Mouse (Mus musculus) cerebral cortex, adult 2 months (tissue): ENCODE results near the gene Pms1.

ENCODE experiments used
- WGBS: fragments of 180-500 bp; shearing (Covaris S2); methylation state at CpG from one replicate; pipeline ENCODE4 v1.1.7; 2018; 5-methylcytosine and 5-hydroxymethylcytosine counted together

The Pms1 gene

DNA sequence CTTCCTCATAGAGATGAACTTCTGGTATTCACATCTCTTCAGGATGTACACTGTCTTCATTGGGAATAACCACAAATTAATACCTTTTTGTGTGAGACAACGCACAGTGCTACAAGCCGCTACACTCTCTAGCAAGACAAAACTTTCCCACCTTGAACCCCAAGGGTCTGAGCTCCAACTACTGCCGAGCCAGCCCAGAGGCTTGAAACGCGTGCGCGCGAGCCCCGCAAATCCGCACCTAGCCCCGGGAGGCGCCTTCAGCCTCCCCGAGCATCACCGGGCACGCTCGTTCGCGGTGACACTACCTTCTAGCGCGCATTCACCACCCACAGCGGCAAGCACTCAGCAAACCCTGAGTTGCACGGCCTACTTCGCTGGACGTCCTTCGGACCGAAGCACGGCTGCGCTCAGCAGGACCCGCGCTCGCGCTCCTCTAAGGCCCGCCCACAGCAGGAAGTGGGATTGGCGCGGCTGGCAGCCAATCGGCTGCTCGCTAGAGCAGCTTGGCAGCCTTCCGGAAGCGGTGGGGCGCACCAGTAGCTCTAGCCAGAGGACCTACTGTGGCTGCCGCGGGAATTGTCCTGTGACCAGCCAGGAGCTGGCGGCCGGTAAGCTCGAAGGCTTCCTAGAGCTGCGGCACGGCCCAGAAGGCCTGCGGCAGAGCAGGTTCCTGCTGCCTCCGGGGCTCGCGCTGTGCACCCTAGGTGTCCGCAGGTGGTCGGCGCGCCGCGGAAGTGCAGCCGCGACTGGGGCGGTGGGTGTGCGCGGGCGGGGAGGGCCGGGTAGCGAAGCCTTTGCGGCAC is at the start of gene Pms1, which contains the start of the genes Ormdl1 and Gm28778:
Gene Pms1, minus strand, starts transcription at position 438 of the 803 bp plus-strand sequence.
Gene Ormdl1, plus strand, starts transcription at position 515 of the 803 bp plus-strand sequence.
Gene Gm28778, plus strand, starts transcription at position 531 of the 803 bp plus-strand sequence.
- whole genome bisulfite sequencing = under 1% methylated on average over 66 of the region's 66 CpGs

GRCm38 (mm10) chr1:53341071-53341470 is 44.3 kb upstream of the Pms1 start:
- WGBS = 96% methylated on average over 2 of the region's 2 CpGs

DNA sequence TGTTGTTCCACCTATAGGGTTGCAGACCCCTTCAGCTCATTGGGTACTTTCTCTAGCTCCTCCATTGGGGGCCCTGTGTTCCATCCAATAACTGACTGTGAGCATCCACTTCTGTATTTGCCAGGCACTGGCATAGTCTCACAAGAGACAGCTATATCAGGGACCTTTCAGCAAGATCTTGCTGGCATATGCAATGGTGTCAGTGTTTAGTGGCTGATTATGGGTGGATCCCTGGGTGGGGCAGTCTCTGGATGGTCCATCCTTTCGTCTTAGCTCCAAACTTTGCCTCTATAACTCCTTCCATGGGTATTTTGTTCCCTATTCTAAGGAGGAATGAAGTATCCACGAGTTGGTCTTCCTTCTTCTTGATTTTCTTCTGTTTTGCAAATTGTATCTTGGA is 40.6 kb upstream of the Pms1 start:
- 71% methylated on average over 2 of the region's 2 CpGs for WGBS

- WGBS = 79% methylated on average over 5 of the region's 5 CpGs
These were observed 36.7 kb upstream of the Pms1 start for GRCm38 (mm10) chr1:53333527-53333926.

DNA sequence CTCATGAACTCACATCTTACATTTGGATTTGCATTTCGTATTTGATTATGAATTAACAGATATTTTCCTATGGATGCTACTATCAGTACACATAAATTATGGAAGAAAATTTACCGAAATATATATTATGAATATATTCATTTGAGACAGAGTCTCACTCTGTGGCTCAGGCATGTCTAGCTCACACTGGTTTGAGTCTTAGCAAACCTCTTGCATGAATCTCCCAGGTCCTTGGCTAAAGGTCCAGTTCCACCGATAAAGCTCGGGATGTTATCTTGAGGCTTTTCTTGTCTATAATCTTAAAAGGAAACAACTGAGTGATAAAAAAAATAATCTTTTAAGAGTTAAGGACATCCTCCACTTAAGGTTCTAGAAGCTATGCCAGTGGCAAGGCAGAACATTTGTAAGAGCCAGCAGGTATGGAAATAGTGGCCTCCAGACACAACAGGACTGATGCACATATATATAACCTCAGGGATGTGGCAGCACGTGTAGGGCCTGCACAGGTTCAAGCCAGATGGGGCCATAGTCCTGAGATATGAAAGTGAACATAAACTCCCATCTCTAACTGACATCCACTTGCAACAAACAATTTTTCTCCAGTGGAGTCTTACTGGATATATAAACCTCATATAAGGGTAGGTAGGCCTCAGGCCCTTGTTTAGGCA is 28.1 kb upstream of the Pms1 start:
- WGBS = 91% methylated on average over 5 of the region's 5 CpGs

- WGBS = 89% methylated on average over 1 of the region's 1 CpGs
These were observed 27.5 kb upstream of the Pms1 start for GRCm38 (mm10) chr1:53324277-53324676.

DNA sequence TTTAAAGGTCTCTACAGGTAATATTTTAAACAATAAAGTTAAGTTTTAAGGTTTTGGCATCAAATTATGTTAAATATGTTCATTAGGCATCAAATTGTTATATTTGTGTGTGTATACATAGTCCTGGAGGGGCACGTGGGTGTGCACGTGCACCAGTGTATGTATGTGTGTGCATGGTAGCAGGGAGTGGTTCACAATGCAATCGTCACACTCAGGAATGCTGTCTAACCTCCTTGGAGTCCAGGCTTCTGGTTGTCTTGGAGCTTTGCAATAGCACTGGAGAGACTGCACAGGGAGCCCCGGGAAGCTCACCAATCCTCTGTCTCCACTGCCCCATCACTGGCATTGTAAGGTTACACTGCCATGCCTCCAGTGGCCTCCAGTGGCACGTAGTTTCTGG is 26.4 kb upstream of the Pms1 start:
- 98% methylated on average over 5 of the region's 5 CpGs for WGBS

DNA sequence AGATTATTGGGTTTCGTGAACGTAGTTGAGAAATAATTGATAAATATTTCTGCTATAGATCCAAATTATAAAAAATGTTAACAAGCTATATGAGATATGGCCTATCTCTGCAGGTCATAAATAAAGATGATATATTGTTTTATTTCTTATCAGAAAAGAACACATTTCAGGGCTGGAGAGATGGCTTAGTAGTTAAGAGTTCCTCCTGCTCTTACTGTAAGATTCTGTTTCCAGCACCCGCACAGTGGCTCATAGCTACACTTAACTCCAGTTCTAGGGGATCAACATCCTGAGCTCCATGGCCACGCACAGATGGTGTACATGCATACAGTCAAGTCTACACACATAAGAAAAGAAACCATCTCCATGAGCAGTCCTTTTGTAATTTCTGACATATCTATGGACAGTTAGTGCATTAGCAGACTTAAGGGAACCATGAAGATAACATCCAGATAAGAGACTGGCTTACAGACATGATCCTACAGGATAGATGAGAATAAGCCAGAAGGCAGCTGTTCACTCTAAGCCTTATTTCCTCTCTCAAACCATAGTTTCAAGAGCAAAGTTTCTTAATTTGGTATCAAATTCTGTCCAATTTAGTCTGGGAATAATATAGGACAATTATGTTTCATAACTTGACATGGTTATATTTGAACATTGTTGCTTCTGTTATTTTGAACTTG is 25.0 kb upstream of the Pms1 start:
- WGBS = 94% methylated on average over 4 of the region's 4 CpGs

DNA sequence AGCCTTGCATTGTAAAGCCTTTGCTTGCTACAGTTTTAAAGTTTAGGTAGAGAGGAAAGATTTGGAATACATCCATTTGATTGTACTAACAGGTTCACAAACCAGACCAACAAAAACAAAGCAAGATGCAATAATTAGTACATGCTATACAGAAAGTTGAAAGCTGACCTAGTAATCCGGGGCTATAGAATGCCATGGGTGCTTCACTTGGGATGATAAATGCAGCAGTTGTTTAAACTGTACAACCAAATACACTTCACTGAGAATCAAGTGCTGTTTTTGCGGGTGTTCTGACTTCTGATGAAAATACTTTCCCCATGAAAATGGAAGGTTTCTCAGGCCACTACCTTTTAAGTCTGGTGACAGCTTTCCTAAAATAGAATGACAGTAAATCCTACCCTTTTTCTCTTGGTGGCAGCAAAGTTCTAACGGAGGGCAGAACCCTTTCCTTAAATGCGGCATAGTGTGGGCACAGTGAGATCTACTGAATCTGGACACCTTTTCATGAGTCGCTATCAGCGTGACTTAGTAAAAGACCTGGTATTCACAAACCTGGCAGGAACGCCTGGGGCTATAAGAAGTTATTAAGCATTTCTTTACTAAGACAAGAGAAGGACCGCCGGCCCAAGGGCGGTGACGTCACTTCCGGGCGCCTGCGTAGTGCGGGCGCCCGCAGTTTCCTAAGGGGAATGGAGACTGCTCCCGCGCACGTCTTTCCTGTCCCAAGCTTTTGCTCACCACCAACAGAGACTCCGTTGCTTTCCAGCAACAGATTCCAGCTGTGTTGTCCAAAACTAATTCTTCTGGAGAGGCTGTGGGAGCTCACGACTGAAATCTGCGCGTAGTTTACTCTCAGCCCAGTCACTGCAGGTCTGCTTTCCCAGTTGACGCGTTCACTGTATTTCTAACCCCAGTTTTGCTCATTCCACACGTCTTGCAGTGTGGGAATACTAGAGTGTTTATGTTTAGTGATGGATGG is 16.5 kb upstream of the Pms1 start, which contains the start of gene Osgepl1:
Gene Osgepl1, plus strand, starts transcription at position 636 of the 979 bp plus-strand sequence.
- 2% methylated on average over 27 of the region's 27 CpGs for WGBS

DNA sequence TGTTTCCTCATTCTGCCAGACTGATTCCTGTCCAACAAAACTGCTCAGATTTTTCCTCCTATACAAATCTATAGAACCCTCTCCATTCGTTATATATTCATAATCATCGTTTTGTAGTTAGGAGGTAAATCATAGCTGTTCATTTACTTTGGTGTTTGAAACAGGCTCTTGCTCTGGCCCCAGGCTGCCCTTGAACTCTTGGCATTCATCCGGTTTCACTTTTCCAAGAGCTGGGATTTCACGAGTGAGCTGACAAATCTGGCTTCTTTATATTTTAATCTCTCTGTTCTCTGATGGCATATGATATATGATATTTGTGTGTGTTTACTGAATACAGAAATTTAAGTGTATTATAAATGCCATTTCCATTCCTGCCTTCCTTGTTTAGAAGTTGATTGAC is 3.7 kb upstream of the Pms1 start:
- WGBS = 87% methylated on average over 4 of the region's 4 CpGs

DNA sequence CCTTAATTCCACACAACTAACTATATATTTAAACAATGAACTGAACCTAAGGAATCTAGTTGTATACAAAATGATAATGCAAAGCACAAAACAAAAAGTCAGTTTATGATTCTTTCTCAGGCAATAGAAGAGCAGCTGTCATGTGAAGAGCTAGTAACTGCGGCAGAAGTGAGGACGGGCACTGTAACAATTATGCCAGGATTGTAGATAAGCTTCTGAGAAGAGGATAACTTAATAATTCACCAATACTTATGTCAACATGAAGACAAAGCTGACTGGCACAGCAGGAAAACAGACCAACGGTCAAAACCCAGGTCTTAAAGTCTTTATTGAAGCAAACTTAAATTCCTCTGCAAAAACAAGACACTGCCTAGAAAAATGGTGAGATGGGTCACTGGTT is 5.6 kb downstream of the Pms1 start:
- 80% methylated on average over 3 of the region's 3 CpGs for WGBS

- WGBS = 88% methylated on average over 3 of the region's 3 CpGs
These were observed 26.9 kb downstream of the Pms1 start for GRCm38 (mm10) chr1:53269901-53270300.

GRCm38 (mm10) chr1:53226063-53226462 is 70.8 kb downstream of the Pms1 start:
- WGBS = 48% methylated on average over 1 of the region's 1 CpGs

GRCm38 (mm10) chr1:53225616-53226015 is 71.2 kb downstream of the Pms1 start:
- 72% methylated on average over 3 of the region's 3 CpGs for WGBS

GRCm38 (mm10) chr1:53224775-53225174 is 72.0 kb downstream of the Pms1 start:
- 61% methylated on average over 1 of the region's 1 CpGs for WGBS

DNA sequence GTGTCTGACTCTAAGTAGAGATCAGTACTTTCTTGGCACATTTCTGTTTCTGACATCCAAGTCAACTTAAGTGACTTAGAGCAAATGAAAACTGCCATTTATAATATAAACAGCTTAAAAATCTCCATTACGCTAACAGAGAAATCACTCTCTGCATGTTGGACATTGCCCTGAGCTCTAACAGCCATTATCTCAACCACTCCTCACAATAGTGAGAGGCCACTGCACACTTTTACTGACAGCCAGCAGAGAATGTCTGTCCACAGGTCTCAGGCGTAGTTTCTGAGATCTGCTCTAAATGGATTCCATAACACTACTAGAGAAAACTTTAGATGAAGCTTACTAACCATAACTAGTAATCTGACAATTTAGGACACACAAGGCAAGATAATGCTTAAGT is 92.9 kb downstream of the Pms1 start:
- 99% methylated on average over 2 of the region's 2 CpGs for WGBS

DNA sequence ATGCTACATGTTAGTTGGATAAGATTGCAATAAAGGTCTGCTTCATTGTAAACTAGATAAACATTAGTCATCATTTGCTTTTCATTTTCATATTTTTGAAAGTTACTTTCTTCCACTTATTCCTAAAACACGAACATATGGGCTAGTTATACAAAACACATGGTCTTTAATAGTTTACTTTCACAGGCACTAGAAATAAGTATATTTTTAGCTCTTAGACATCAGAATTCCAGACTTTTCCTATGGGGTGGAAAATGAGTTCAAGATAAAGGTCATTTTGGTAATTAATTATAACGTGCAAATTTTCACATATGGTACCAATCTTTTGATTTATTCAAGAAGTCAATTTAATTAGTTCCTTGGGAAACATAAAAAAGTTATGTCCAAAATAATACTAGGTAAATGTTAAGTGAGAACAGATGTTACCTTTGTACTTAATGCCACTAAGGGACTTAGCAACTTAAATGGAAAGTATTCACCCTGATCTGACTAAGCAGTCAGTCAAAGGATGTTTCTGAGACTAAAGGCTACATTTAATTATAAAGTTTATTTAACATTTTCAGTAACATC is 95.1 kb downstream of the Pms1 start:
- 67% methylated on average over 2 of the region's 2 CpGs for WGBS

DNA sequence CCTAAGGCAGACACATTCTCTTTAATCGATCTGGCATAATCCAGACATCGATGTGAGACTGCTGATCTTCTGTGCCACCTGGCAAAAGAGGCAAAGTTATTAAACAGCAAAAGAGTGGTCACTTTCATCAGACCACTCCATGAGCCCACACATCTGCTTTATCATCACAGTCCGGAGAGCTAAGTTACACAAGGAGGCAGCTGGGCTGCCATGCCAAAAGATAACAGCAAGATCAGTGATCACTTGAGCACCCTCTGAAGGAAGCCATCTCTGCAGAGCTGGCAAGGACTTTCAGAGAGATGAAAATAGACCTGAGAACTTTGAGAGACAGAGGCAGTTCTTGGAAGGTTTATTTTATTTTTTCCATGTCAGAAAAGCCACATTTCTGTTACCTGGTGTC is 102.3 kb downstream of the Pms1 start:
- 68% methylated on average over 3 of the region's 3 CpGs for WGBS

DNA sequence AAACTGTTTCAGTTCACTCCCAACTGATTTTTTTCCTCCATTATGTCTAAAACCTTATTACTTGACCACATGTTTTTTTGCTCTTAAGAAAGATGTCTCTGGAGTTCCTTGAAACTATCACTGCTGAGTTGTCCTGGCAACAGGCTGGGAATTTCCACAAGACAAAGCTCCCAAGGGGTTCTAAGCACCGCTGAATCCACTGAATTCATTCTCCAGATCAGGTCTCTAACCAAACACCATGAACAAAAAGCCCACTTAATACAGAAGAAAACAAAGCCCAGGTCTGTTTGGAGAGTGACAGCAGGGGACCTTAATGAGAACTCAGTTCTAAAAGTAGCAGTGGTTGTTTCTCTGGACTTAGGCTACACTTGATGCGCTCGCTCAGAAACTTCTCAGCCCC is 105.6 kb downstream of the Pms1 start:
- WGBS = 86% methylated on average over 3 of the region's 3 CpGs

DNA sequence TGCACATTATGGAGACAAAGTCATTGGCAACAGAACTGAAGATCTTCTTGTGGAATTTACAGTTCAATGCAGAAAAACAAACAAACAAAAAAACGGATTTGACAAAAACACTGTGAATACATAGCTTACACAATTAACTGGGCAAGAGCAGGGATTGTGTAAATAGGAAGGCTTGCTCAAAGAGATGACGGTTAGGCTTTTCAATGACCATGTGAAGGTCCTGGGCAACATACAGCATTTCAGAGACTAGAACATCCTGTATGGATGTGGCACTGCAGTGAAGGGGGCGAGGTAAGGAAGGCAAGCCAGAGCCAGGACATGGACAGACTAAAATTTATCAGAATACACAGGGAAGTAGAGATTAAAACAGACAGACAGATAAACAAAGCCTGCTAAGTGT is 107.2 kb downstream of the Pms1 start:
- WGBS = 65% methylated on average over 3 of the region's 3 CpGs

DNA sequence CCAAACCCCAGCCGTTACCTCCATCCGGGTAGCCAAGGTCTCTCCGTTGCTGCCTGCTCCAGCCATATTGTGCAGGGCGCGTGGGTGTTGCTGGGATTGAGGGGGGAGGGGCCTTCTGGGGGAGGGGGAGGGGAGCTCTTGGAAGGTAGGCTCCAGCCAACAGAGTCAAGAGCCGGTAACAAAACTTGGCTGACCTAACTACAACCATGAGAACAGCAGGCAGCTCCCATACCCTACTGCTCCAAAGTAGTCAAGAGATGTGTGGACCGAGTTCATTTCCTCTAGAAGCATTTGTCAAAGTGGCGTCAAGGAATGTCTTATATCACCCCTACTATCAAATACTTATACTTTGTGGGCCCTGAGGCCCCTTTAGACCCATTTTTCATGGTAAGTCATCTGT is 109.3 kb downstream of the Pms1 start, which contains the start of gene 1700019A02Rik:
Gene 1700019A02Rik, minus strand, starts transcription at position 101 of the 400 bp plus-strand sequence.
- 97% methylated on average over 8 of the region's 8 CpGs for WGBS
